Mouse (Mus musculus) lung, adult 2 months (tissue): ENCODE results near the gene Rab5b.

ENCODE experiments used
- CTCF ChIP-seq: fragments of 200-500 bp; IDR thresholded peaks from 2 replicates; pipeline ENCODE4 v1.5.1; 2011; ENCODE audit warnings: mild to moderate bottlenecking, low read length, control low read depth; ENCODE audit not compliant: insufficient read depth
- POLR2A ChIP-seq: fragments of 200-500 bp; IDR thresholded peaks from 2 replicates; pipeline ENCODE4 v1.6.1; 2011; ENCODE audit warnings: low read depth, mild to moderate bottlenecking, control low read depth, low read length, borderline replicate concordance; ENCODE audit errors: extremely low read depth

DNA sequence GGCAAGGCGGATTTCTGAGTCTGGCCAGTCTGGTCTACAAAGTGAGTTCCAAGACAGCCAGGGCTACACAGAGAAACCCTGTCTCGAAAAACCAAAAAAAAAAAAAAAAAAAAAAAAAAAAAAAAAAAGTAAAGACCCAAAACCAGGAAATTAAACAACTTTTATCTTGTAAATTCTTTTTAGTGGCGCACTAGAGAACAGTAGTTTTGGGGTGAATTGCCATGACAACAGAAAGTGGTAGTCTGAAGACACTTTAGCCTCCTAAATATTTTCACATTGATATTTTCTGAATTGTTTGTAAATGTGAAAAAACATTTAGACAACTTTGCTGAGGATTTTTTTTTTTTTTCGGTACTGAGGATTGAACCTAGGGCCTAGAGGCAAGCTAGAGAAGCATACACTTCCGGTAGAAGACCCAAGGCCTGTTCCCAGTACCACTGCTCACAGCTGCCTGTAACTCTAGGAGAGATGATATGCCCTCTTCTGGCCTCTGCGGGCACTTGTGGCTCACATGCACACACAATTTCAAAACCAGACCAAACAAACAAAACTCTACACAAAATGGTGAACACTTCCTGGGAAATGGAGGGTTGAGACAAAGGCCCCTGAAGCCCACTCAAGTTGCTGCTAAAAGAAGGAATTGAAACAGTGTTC lies 1.1 kb upstream of the Rab5b start:
- TF ChIP-seq CTCF (no peak), POLR2A (no peak)
